Mouse (Mus musculus): Measurements from ENCODE around the gene Camkmt. TPM values are rescaled to one million over a fixed set of nuclear protein-coding genes. Genes with fewer than 3 reads are reported as not detected.

Gene Camkmt
- polyA plus RNA-seq, 1 experiment from 2014 or later: 7.0 TPM

GRCm38 (mm10) chr17:85059136-85059535 is 31.2 kb upstream of the Camkmt start:
- Histone ChIP-seq H3K9me3 (replicated peaks; ENCODE audit: control insufficient read depth, low read length) (no peaks in the 10 kb centered on the region), H3K36me3 (ENCODE audit: control insufficient read depth, insufficient read depth, low read length) (no peaks in the 10 kb centered on the region), H3K4me3 (ENCODE audit: low read depth, low read length) (no peak overlapping the region), H3K27ac (ENCODE audit: low read depth, low read length) (no peak overlapping the region), H3K4me2 (no peak overlapping the region), H3K9ac (ENCODE audit: low read depth, low read length) (no peak overlapping the region), H3K4me1 (ENCODE audit: control insufficient read depth, insufficient read depth, low read length) (no peaks in the 10 kb centered on the region), H3K27me3 (ENCODE audit: control insufficient read depth, insufficient read depth, low read length) (no peaks in the 10 kb centered on the region)
- ATAC-seq (replicated peaks; ENCODE audit: insufficient number of reproducible peaks, low FRiP score, low TSS enrichment): no peak
- 86% methylated on average over 6 of the region's 6 CpGs for WGBS (ENCODE audit: insufficient replicate concordance)

- WGBS (ENCODE audit: insufficient replicate concordance): 87% methylated on average over 7 of the region's 7 CpGs
Measured at GRCm38 (mm10) chr17:85063560-85063959, 26.8 kb upstream of the Camkmt start.

GRCm38 (mm10) chr17:85067331-85067730 is 23.0 kb upstream of the Camkmt start:
- no peak overlapping the region for H3K4me3 ChIP-seq (ENCODE audit: low read depth, low read length)
- no peak overlapping the region for H3K27ac ChIP-seq (ENCODE audit: low read depth, low read length)
- H3K9me3 ChIP-seq (replicated peaks; ENCODE audit: control insufficient read depth, low read length): no peaks in the 10 kb centered on the region
- no peak for ATAC-seq (replicated peaks; ENCODE audit: insufficient number of reproducible peaks, low FRiP score, low TSS enrichment)
- H3K4me1 ChIP-seq (ENCODE audit: control insufficient read depth, insufficient read depth, low read length): peaks cover under 1% of the 10 kb centered on the region; the same call in 1 of the 2 replicates
- WGBS (ENCODE audit: insufficient replicate concordance): 94% methylated on average over 7 of the region's 7 CpGs
- peaks cover 13% of the 10 kb centered on the region for H3K36me3 ChIP-seq (ENCODE audit: control insufficient read depth, insufficient read depth, low read length)
- no peak overlapping the region for H3K9ac ChIP-seq (ENCODE audit: low read depth, low read length)
- H3K4me2 ChIP-seq: no peak overlapping the region
- H3K27me3 ChIP-seq (ENCODE audit: control insufficient read depth, insufficient read depth, low read length): no peaks in the 10 kb centered on the region

More at GRCm38 (mm10) chr17:85063560-85063959, 26.8 kb upstream of the Camkmt start:
- ATAC-seq (replicated peaks; ENCODE audit: insufficient number of reproducible peaks, low FRiP score, low TSS enrichment): no peak
- Histone ChIP-seq H3K4me1 (ENCODE audit: control insufficient read depth, insufficient read depth, low read length) (no peaks in the 10 kb centered on the region), H3K4me2 (no peak overlapping the region), H3K4me3 (ENCODE audit: low read depth, low read length) (no peak overlapping the region), H3K9me3 (replicated peaks; ENCODE audit: control insufficient read depth, low read length) (no peaks in the 10 kb centered on the region), H3K27me3 (ENCODE audit: control insufficient read depth, insufficient read depth, low read length) (no peaks in the 10 kb centered on the region), H3K36me3 (ENCODE audit: control insufficient read depth, insufficient read depth, low read length) (peaks cover 9% of the 10 kb centered on the region), H3K27ac (ENCODE audit: low read depth, low read length) (no peak overlapping the region), H3K9ac (ENCODE audit: low read depth, low read length) (no peak overlapping the region)

GRCm38 (mm10) chr17:85070658-85071057 is 19.7 kb upstream of the Camkmt start:
- peaks cover 7% of the 10 kb centered on the region for H3K36me3 ChIP-seq (ENCODE audit: control insufficient read depth, insufficient read depth, low read length)
- no peak for ATAC-seq (replicated peaks; ENCODE audit: insufficient number of reproducible peaks, low FRiP score, low TSS enrichment)
- no peaks in the 10 kb centered on the region for H3K9me3 ChIP-seq (replicated peaks; ENCODE audit: control insufficient read depth, low read length)
- no peak overlapping the region for H3K27ac ChIP-seq (ENCODE audit: low read depth, low read length)
- WGBS (ENCODE audit: insufficient replicate concordance): 59% methylated on average over 6 of the region's 6 CpGs
- H3K4me2 ChIP-seq: no peak overlapping the region
- H3K27me3 ChIP-seq (ENCODE audit: control insufficient read depth, insufficient read depth, low read length): no peaks in the 10 kb centered on the region
- H3K4me1 ChIP-seq (ENCODE audit: control insufficient read depth, insufficient read depth, low read length): peaks cover 6% of the 10 kb centered on the region; the same call in 1 of the 2 replicates
- H3K4me3 ChIP-seq (ENCODE audit: low read depth, low read length): no peak overlapping the region
- no peak overlapping the region for H3K9ac ChIP-seq (ENCODE audit: low read depth, low read length)

- no peak for ATAC-seq (replicated peaks; ENCODE audit: insufficient number of reproducible peaks, low FRiP score, low TSS enrichment)
- Histone ChIP-seq H3K4me3 (ENCODE audit: low read depth, low read length) (no peak overlapping the region), H3K27me3 (ENCODE audit: control insufficient read depth, insufficient read depth, low read length) (no peaks in the 10 kb centered on the region), H3K9ac (ENCODE audit: low read depth, low read length) (no peak overlapping the region), H3K4me2 (no peak overlapping the region), H3K36me3 (ENCODE audit: control insufficient read depth, insufficient read depth, low read length) (peaks cover 6% of the 10 kb centered on the region), H3K27ac (ENCODE audit: low read depth, low read length) (no peak overlapping the region), H3K9me3 (replicated peaks; ENCODE audit: control insufficient read depth, low read length) (no peaks in the 10 kb centered on the region), H3K4me1 (ENCODE audit: control insufficient read depth, insufficient read depth, low read length) (peaks cover 6% of the 10 kb centered on the region; the same call in 1 of the 2 replicates)
- 92% methylated on average over 8 of the region's 8 CpGs for WGBS (ENCODE audit: insufficient replicate concordance)
Measured at GRCm38 (mm10) chr17:85071088-85071775, 19.1 kb upstream of the Camkmt start.

GRCm38 (mm10) chr17:85072383-85072782 is 18.0 kb upstream of the Camkmt start:
- 66% methylated on average over 11 of the region's 11 CpGs for WGBS (ENCODE audit: insufficient replicate concordance)
- Histone ChIP-seq H3K27ac (ENCODE audit: low read depth, low read length) (no peak overlapping the region), H3K36me3 (ENCODE audit: control insufficient read depth, insufficient read depth, low read length) (peaks cover 6% of the 10 kb centered on the region), H3K4me1 (ENCODE audit: control insufficient read depth, insufficient read depth, low read length) (peaks cover 6% of the 10 kb centered on the region; the same call in 1 of the 2 replicates), H3K9me3 (replicated peaks; ENCODE audit: control insufficient read depth, low read length) (no peaks in the 10 kb centered on the region), H3K9ac (ENCODE audit: low read depth, low read length) (no peak overlapping the region), H3K27me3 (ENCODE audit: control insufficient read depth, insufficient read depth, low read length) (no peaks in the 10 kb centered on the region), H3K4me3 (ENCODE audit: low read depth, low read length) (no peak overlapping the region), H3K4me2 (no peak overlapping the region)
- ATAC-seq (replicated peaks; ENCODE audit: insufficient number of reproducible peaks, low FRiP score, low TSS enrichment): no peak

- Histone ChIP-seq H3K9me3 (replicated peaks; ENCODE audit: control insufficient read depth, low read length) (no peaks in the 10 kb centered on the region), H3K9ac (ENCODE audit: low read depth, low read length) (no peak overlapping the region), H3K4me3 (ENCODE audit: low read depth, low read length) (no peak overlapping the region), H3K4me1 (ENCODE audit: control insufficient read depth, insufficient read depth, low read length) (peaks cover 6% of the 10 kb centered on the region; the same call in 1 of the 2 replicates), H3K27me3 (ENCODE audit: control insufficient read depth, insufficient read depth, low read length) (no peaks in the 10 kb centered on the region), H3K4me2 (no peak overlapping the region), H3K27ac (ENCODE audit: low read depth, low read length) (no peak overlapping the region), H3K36me3 (ENCODE audit: control insufficient read depth, insufficient read depth, low read length) (peaks cover 12% of the 10 kb centered on the region)
- WGBS (ENCODE audit: insufficient replicate concordance): 64% methylated on average over 7 of the region's 7 CpGs
- no peak for ATAC-seq (replicated peaks; ENCODE audit: insufficient number of reproducible peaks, low FRiP score, low TSS enrichment)
Measured at GRCm38 (mm10) chr17:85073214-85073613, 17.1 kb upstream of the Camkmt start.

GRCm38 (mm10) chr17:85074083-85074482 is 16.3 kb upstream of the Camkmt start:
- ATAC-seq (replicated peaks; ENCODE audit: insufficient number of reproducible peaks, low FRiP score, low TSS enrichment): no peak
- Histone ChIP-seq H3K4me3 (ENCODE audit: low read depth, low read length) (no peak overlapping the region), H3K36me3 (ENCODE audit: control insufficient read depth, insufficient read depth, low read length) (peaks cover 18% of the 10 kb centered on the region), H3K9ac (ENCODE audit: low read depth, low read length) (no peak overlapping the region), H3K4me2 (no peak overlapping the region), H3K4me1 (ENCODE audit: control insufficient read depth, insufficient read depth, low read length) (peaks cover 6% of the 10 kb centered on the region; the same call in 1 of the 2 replicates), H3K9me3 (replicated peaks; ENCODE audit: control insufficient read depth, low read length) (no peaks in the 10 kb centered on the region), H3K27ac (ENCODE audit: low read depth, low read length) (no peak overlapping the region), H3K27me3 (ENCODE audit: control insufficient read depth, insufficient read depth, low read length) (no peaks in the 10 kb centered on the region)
- WGBS (ENCODE audit: insufficient replicate concordance): 88% methylated on average over 4 of the region's 4 CpGs

GRCm38 (mm10) chr17:85079276-85079675 is 11.1 kb upstream of the Camkmt start:
- Histone ChIP-seq H3K4me1 (ENCODE audit: control insufficient read depth, insufficient read depth, low read length) (no peaks in the 10 kb centered on the region), H3K4me2 (no peak overlapping the region), H3K9me3 (replicated peaks; ENCODE audit: control insufficient read depth, low read length) (no peaks in the 10 kb centered on the region), H3K9ac (ENCODE audit: low read depth, low read length) (no peak overlapping the region), H3K4me3 (ENCODE audit: low read depth, low read length) (no peak overlapping the region), H3K27me3 (ENCODE audit: control insufficient read depth, insufficient read depth, low read length) (no peaks in the 10 kb centered on the region), H3K36me3 (ENCODE audit: control insufficient read depth, insufficient read depth, low read length) (peaks cover 14% of the 10 kb centered on the region), H3K27ac (ENCODE audit: low read depth, low read length) (no peak overlapping the region)
- 89% methylated on average over 3 of the region's 3 CpGs for WGBS (ENCODE audit: insufficient replicate concordance)
- no peak for ATAC-seq (replicated peaks; ENCODE audit: insufficient number of reproducible peaks, low FRiP score, low TSS enrichment)
